Mouse (Mus musculus) testis, adult 2 months (tissue): ENCODE measurements around the gene Ift140. TPM values are rescaled to one million over a fixed set of nuclear protein-coding genes. Genes with fewer than 3 reads are reported as not detected.
"Not testable (repeated sequence)": the region's sequence is repeated elsewhere in the genome, so short reads cannot be mapped to it uniquely, and the experiment has no call there.

Experiments used
- H3K27ac ChIP-seq: fragments of 200-500 bp; 2 replicates; pipeline ENCODE4 v1.5.1; 2012; ENCODE audit warnings: low read depth, low read length; ENCODE audit not compliant: control insufficient read depth, insufficient read depth
- H3K27me3 ChIP-seq: fragments of 200-500 bp; 2 replicates; pipeline ENCODE4 v1.6.1; 2012; ENCODE audit warnings: mild to moderate bottlenecking, low read length, moderate library complexity; ENCODE audit not compliant: control insufficient read depth, insufficient read depth
- H3K36me3 ChIP-seq: fragments of 200-500 bp; 2 replicates; pipeline ENCODE4 v1.6.1; 2012; ENCODE audit warnings: mild to moderate bottlenecking, low read length; ENCODE audit not compliant: control insufficient read depth, insufficient read depth
- H3K4me1 ChIP-seq: fragments of 200-500 bp; 2 replicates; pipeline ENCODE4 v1.6.1; 2012; ENCODE audit warnings: low read length; ENCODE audit not compliant: control insufficient read depth, insufficient read depth
- H3K4me3 ChIP-seq: fragments of 200-500 bp; 2 replicates; pipeline ENCODE4 v1.5.1; 2012; ENCODE audit warnings: low read depth, mild to moderate bottlenecking, low read length, moderate library complexity, mixed read lengths; ENCODE audit not compliant: control insufficient read depth
- CTCF ChIP-seq: fragments of 200-500 bp; IDR thresholded peaks from 2 replicates; pipeline ENCODE4 v1.5.1; 2012; ENCODE audit warnings: low read depth, mild to moderate bottlenecking, inconsistent platforms, low read length, moderate library complexity; ENCODE audit not compliant: control insufficient read depth, insufficient read depth, insufficient replicate concordance
- POLR2A ChIP-seq: fragments of 200-500 bp; IDR thresholded peaks from 2 replicates; pipeline ENCODE4 v1.6.1; 2012; ENCODE audit warnings: low read depth, mild to moderate bottlenecking, inconsistent platforms, low read length, moderate library complexity; ENCODE audit not compliant: control insufficient read depth
- polyA plus RNA-seq: library from polyadenylated mRNA; depleted of rRNA; stranded (reverse); fragments of >200 nt; gene quantifications from 2 replicates; pipeline ENCODE4 v1.2.3, GENCODE M21; 2012

Ift140 gene
- polyA plus RNA-seq, 1 experiment, result 130 TPM

- H3K4me1 ChIP-seq, result peaks cover 10% of the 10 kb centered on the region
- H3K27me3 ChIP-seq, result no peaks in the 10 kb centered on the region
- no peak overlapping the region; the same call in 1 of the 2 replicates for H3K27ac ChIP-seq
- TF ChIP-seq CTCF (peak; percentile 49; the same call in 1 of the 2 replicates), POLR2A (no peak)
- no peaks in the 10 kb centered on the region for H3K36me3 ChIP-seq
- H3K4me3 ChIP-seq, result no peak overlapping the region
Measured at GRCm38 (mm10) chr17:25117263-25117662, 101.4 kb downstream of the Ift140 start.

GRCm38 (mm10) chr17:25120406-25120805 lies 104.5 kb downstream of the Ift140 start, which contains the start of gene Ptx4:
TSS of gene Ptx4 (plus strand) at chr17:25120760.
- peaks cover 1% of the 10 kb centered on the region for H3K4me1 ChIP-seq
- TF ChIP-seq CTCF, result no peak
- no peak for TF ChIP-seq POLR2A
- no peak within 1 kb of the TSS for H3K4me3 ChIP-seq
- no peaks in the 10 kb centered on the region for H3K27me3 ChIP-seq
- H3K27ac ChIP-seq, result no peak within 1 kb of the TSS
- H3K36me3 ChIP-seq, result no peaks in the 10 kb centered on the region

DNA sequence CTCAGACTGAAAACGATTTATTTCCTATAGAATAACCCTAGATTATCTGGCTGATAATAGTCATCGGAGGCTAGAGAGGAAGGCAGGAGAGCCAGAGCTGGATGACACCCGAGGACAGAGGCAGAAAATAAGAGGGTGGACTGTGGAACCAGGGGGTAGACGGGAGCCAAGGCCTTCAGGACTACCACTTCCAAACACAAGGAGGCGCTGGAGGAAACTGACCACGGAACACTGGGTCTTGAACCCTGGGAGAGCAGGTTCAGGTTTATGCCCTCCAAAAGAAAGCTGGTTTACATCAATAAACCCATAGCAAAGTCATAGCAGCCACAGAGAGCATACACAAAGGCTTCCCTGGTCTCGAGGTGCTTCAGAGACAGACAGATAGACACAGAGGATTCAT lies 108.1 kb downstream of the Ift140 start:
- no peaks in the 10 kb centered on the region for H3K27me3 ChIP-seq
- TF ChIP-seq POLR2A, result no peak
- peak; percentile 31; the same call in 1 of the 2 replicates for TF ChIP-seq CTCF
- no peaks in the 10 kb centered on the region for H3K4me1 ChIP-seq
- H3K36me3 ChIP-seq, result no peaks in the 10 kb centered on the region
- H3K27ac ChIP-seq, result no peak overlapping the region
- no peak overlapping the region for H3K4me3 ChIP-seq

DNA sequence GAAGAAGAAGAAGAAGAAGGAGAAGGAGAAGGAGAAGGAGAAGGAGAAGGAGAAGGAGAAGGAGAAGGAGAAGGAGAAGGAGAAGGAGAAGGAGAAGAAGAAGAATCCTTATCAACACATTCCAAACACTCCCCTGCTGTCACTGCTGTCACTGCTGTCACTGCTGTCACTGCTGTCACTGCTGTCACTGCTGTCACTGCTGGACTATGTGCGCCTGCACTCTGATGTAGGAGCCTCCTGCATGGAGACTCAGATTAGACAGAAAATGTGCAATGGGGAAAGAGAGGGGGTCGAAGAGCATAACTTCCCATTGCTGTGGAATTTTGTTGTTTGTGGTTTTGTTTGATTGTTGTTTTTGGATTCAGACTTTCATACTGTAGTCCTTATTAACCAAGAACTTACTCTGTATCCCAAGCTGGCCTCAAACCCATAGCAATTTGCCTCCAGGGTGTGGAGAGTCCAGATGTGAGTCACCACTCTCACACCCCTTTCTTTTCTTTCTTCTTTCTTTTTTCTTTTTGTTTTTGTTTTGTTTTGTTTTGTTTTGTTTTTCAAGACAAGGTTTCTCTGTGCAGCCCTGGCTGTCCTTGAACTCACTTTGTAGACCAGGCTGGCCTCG lies 109.7 kb downstream of the Ift140 start:
- H3K4me1 ChIP-seq, H3K27me3 ChIP-seq, H3K36me3 ChIP-seq, H3K4me3 ChIP-seq, H3K27ac ChIP-seq: not testable (repeated sequence)

- peak overlapping the region; percentile 63; the same call in 1 of the 2 replicates for H3K27ac ChIP-seq
- H3K36me3 ChIP-seq, result no peaks in the 10 kb centered on the region
- no peaks in the 10 kb centered on the region for H3K4me1 ChIP-seq
- TF ChIP-seq CTCF (no peak), POLR2A (no peak)
- no peak overlapping the region for H3K4me3 ChIP-seq
- H3K27me3 ChIP-seq, result no peaks in the 10 kb centered on the region
Measured at GRCm38 (mm10) chr17:25127079-25127478, 111.2 kb downstream of the Ift140 start.

DNA sequence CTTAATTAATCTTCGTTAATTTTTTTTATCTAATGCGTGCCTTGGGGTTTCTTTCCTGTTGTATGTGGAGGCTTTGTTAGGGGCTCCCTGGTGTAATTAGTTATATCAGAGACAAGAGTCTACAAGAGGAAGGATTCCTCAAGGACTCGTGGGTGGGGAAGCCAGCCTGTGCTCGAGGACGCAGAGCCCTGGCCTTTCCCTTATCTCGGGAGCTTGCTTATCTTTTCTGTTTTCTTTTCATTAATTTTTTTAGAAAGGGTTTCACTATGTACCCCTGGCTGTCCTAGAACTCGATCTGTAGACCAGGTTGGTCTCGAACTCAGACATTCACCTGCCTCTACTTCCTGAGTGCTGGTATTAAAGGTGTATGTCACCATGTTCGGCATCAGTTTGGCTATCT lies 111.8 kb downstream of the Ift140 start:
- TF ChIP-seq POLR2A (no peak), CTCF (no peak)
- H3K36me3 ChIP-seq, result no peaks in the 10 kb centered on the region
- H3K4me1 ChIP-seq, result no peaks in the 10 kb centered on the region
- peak overlapping the region; percentile 63; the same call in 1 of the 2 replicates for H3K27ac ChIP-seq
- no peak overlapping the region for H3K4me3 ChIP-seq
- no peaks in the 10 kb centered on the region for H3K27me3 ChIP-seq

- Histone ChIP-seq H3K27ac (no peak overlapping the region), H3K4me3 (no peak overlapping the region), H3K4me1 (peaks cover 3% of the 10 kb centered on the region), H3K36me3 (no peaks in the 10 kb centered on the region), H3K27me3 (no peaks in the 10 kb centered on the region)
- TF ChIP-seq POLR2A, result no peak
- TF ChIP-seq CTCF, result no peak
Measured at GRCm38 (mm10) chr17:25130060-25130459, 114.2 kb downstream of the Ift140 start.
